Comparison of ENCODE assay signal across 12 mouse cellular contexts in the genomic region with DNA sequence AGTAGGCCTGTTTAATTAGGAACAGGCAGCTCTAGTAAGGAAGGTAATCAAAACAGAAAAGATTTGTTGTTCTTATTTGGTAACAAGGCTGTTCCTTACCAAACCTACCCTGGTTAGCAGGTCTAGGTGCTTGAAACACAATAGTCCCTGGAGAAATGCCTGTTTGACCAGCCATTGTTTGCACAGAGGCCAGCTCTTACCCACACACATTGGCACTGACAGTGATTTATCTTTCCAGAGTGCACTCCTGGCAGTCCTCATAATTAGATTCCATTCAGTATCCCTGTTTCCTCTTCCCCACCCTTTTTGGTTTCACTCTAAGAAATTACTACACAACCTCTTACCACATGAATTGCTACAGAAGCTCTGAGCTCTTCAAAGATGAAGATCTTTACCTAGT.
"Had no signal": no experiment of that assay in that cellular context is flagged by ENCODE, and none has a peak within 500 bp of the region (broad histone marks: within the 10 kb centered on the region; RNA-seq: fewer than 3 reads in every experiment).

No protein-coding gene starts in this region.

- DNase-seq: gastrocnemius, postnatal 14 days; gastrocnemius, postnatal 36 days; heart, adult 18-20 months; heart, postnatal 10 days; heart, postnatal 4 days; kidney, adult 18-20 months; kidney, adult 8-10 months; kidney, postnatal 10 days; kidney, postnatal 25 days; layer of hippocampus, adult 9-11 months; layer of hippocampus, postnatal 36 days; left cerebral cortex, postnatal 4 days had no signal
